Mouse (Mus musculus): ENCODE results near the gene Smim6. TPM values are rescaled to one million over a fixed set of nuclear protein-coding genes. Genes with fewer than 3 reads are reported as not detected.

Gene Smim6
- polyA plus RNA-seq, 1 experiment = 0.62 TPM

GRCm38 (mm10) chr11:115945247-115945646, 33.4 kb downstream of the Smim6 start:
- peaks cover 7% of the 10 kb centered on the region; the same call in 1 of the 2 replicates for H3K36me3 ChIP-seq (ENCODE audit: control insufficient read depth, insufficient read depth, low read length)
- no peaks in the 10 kb centered on the region for H3K27me3 ChIP-seq (ENCODE audit: control insufficient read depth, insufficient read depth, low read length)
- no peak for TF ChIP-seq POLR2A (IDR thresholded peaks at IDR 0.05; ENCODE audit: control insufficient read depth, extremely low read depth, insufficient read depth, low read length, poor library complexity)
- no peak for TF ChIP-seq CTCF (IDR thresholded peaks at IDR 0.05; ENCODE audit: borderline replicate concordance, control insufficient read depth, extremely low read depth, insufficient read depth, low read length, poor library complexity)
- H3K27ac ChIP-seq (ENCODE audit: control insufficient read depth, insufficient read depth, low read length) = no peak overlapping the region
- WGBS = 92% methylated on average over 8 of the region's 8 CpGs
- H3K4me1 ChIP-seq (replicated peaks; ENCODE audit: control insufficient read depth, insufficient read depth, low read length) = no peaks in the 10 kb centered on the region
- no peak for DNase-seq
- no peak overlapping the region for H3K4me3 ChIP-seq (ENCODE audit: control insufficient read depth, insufficient read depth, low read length)

- H3K27me3 ChIP-seq (ENCODE audit: control insufficient read depth, insufficient read depth, low read length) = no peaks in the 10 kb centered on the region
- DNase-seq = no peak
- no peak overlapping the region for H3K4me3 ChIP-seq (ENCODE audit: control insufficient read depth, insufficient read depth, low read length)
- 93% methylated on average over 9 of the region's 9 CpGs for WGBS
- no peak for TF ChIP-seq POLR2A (IDR thresholded peaks at IDR 0.05; ENCODE audit: control insufficient read depth, extremely low read depth, insufficient read depth, low read length, poor library complexity)
- TF ChIP-seq CTCF (IDR thresholded peaks at IDR 0.05; ENCODE audit: borderline replicate concordance, control insufficient read depth, extremely low read depth, insufficient read depth, low read length, poor library complexity) = no peak
- H3K36me3 ChIP-seq (ENCODE audit: control insufficient read depth, insufficient read depth, low read length) = no peaks in the 10 kb centered on the region; the same call in 1 of the 2 replicates
- H3K4me1 ChIP-seq (replicated peaks; ENCODE audit: control insufficient read depth, insufficient read depth, low read length) = no peaks in the 10 kb centered on the region
- H3K27ac ChIP-seq (ENCODE audit: control insufficient read depth, insufficient read depth, low read length) = no peak overlapping the region
Measured at GRCm38 (mm10) chr11:115946221-115946828, 34.5 kb downstream of the Smim6 start.

- Histone ChIP-seq H3K36me3 (ENCODE audit: control insufficient read depth, insufficient read depth, low read length) (peaks cover 16% of the 10 kb centered on the region), H3K27ac (ENCODE audit: control insufficient read depth, insufficient read depth, low read length) (no peak overlapping the region), H3K27me3 (ENCODE audit: control insufficient read depth, insufficient read depth, low read length) (no peaks in the 10 kb centered on the region), H3K4me3 (ENCODE audit: control insufficient read depth, insufficient read depth, low read length) (no peak overlapping the region), H3K4me1 (replicated peaks; ENCODE audit: control insufficient read depth, insufficient read depth, low read length) (no peaks in the 10 kb centered on the region)
- TF ChIP-seq POLR2A (IDR thresholded peaks at IDR 0.05; ENCODE audit: control insufficient read depth, extremely low read depth, insufficient read depth, low read length, poor library complexity) = no peak
- TF ChIP-seq CTCF (IDR thresholded peaks at IDR 0.05; ENCODE audit: borderline replicate concordance, control insufficient read depth, extremely low read depth, insufficient read depth, low read length, poor library complexity) = no peak
- DNase-seq = no peak
- WGBS = 98% methylated on average over 9 of the region's 9 CpGs
Measured at GRCm38 (mm10) chr11:115948316-115948715, 36.5 kb downstream of the Smim6 start.

GRCm38 (mm10) chr11:115950719-115951118, 38.9 kb downstream of the Smim6 start:
- H3K4me1 ChIP-seq (replicated peaks; ENCODE audit: control insufficient read depth, insufficient read depth, low read length) = no peaks in the 10 kb centered on the region
- no peaks in the 10 kb centered on the region for H3K27me3 ChIP-seq (ENCODE audit: control insufficient read depth, insufficient read depth, low read length)
- 98% methylated on average over 2 of the region's 2 CpGs for WGBS
- no peak overlapping the region for H3K4me3 ChIP-seq (ENCODE audit: control insufficient read depth, insufficient read depth, low read length)
- H3K27ac ChIP-seq (ENCODE audit: control insufficient read depth, insufficient read depth, low read length) = no peak overlapping the region
- TF ChIP-seq CTCF (IDR thresholded peaks at IDR 0.05; ENCODE audit: borderline replicate concordance, control insufficient read depth, extremely low read depth, insufficient read depth, low read length, poor library complexity) = no peak
- no peak for TF ChIP-seq POLR2A (IDR thresholded peaks at IDR 0.05; ENCODE audit: control insufficient read depth, extremely low read depth, insufficient read depth, low read length, poor library complexity)
- no peak for DNase-seq
- peaks cover 18% of the 10 kb centered on the region for H3K36me3 ChIP-seq (ENCODE audit: control insufficient read depth, insufficient read depth, low read length)

- Histone ChIP-seq H3K4me1 (replicated peaks; ENCODE audit: control insufficient read depth, insufficient read depth, low read length) (no peaks in the 10 kb centered on the region), H3K4me3 (ENCODE audit: control insufficient read depth, insufficient read depth, low read length) (no peak overlapping the region), H3K36me3 (ENCODE audit: control insufficient read depth, insufficient read depth, low read length) (peaks cover 35% of the 10 kb centered on the region), H3K27me3 (ENCODE audit: control insufficient read depth, insufficient read depth, low read length) (no peaks in the 10 kb centered on the region), H3K27ac (ENCODE audit: control insufficient read depth, insufficient read depth, low read length) (no peak overlapping the region)
- TF ChIP-seq POLR2A (IDR thresholded peaks at IDR 0.05; ENCODE audit: control insufficient read depth, extremely low read depth, insufficient read depth, low read length, poor library complexity) (no peak), CTCF (IDR thresholded peaks at IDR 0.05; ENCODE audit: borderline replicate concordance, control insufficient read depth, extremely low read depth, insufficient read depth, low read length, poor library complexity) (no peak)
- 82% methylated on average over 5 of the region's 5 CpGs for WGBS
- DNase-seq = no peak
Measured at GRCm38 (mm10) chr11:115954712-115955111, 42.9 kb downstream of the Smim6 start.

- Histone ChIP-seq H3K4me3 (ENCODE audit: control insufficient read depth, insufficient read depth, low read length) (no peak overlapping the region), H3K27ac (ENCODE audit: control insufficient read depth, insufficient read depth, low read length) (peak overlapping the region; percentile 10; the same call in 1 of the 2 replicates), H3K4me1 (replicated peaks; ENCODE audit: control insufficient read depth, insufficient read depth, low read length) (no peaks in the 10 kb centered on the region), H3K36me3 (ENCODE audit: control insufficient read depth, insufficient read depth, low read length) (peaks cover 42% of the 10 kb centered on the region), H3K27me3 (ENCODE audit: control insufficient read depth, insufficient read depth, low read length) (no peaks in the 10 kb centered on the region)
- TF ChIP-seq CTCF (IDR thresholded peaks at IDR 0.05; ENCODE audit: borderline replicate concordance, control insufficient read depth, extremely low read depth, insufficient read depth, low read length, poor library complexity) (no peak), POLR2A (IDR thresholded peaks at IDR 0.05; ENCODE audit: control insufficient read depth, extremely low read depth, insufficient read depth, low read length, poor library complexity) (no peak)
- DNase-seq = no peak
- WGBS = 70% methylated on average over 10 of the region's 10 CpGs
Measured at GRCm38 (mm10) chr11:115955195-115955858, 43.5 kb downstream of the Smim6 start.
